Mouse (Mus musculus) heart, embryonic 11.5 days (tissue): ENCODE results near the gene Gm20388. TPM values are rescaled to one million over a fixed set of nuclear protein-coding genes. Genes with fewer than 3 reads are reported as not detected.

Experiments
- ATAC-seq: fragments of 200-750 bp; cut with Nextera tagmentation; replicated peaks from 2 replicates; pipeline ENCODE4 v1.8.0; 2017; ENCODE audit warnings: moderate library complexity; ENCODE audit not compliant: insufficient number of reproducible peaks, low FRiP score, low TSS enrichment
- H3K27ac ChIP-seq: fragments of 300-500 bp; sonication (generic); 2 replicates; pipeline ENCODE4 v1.5.1; 2014; ENCODE audit warnings: mild to moderate bottlenecking, low read depth, low read length
- H3K27me3 ChIP-seq: fragments of 300-500 bp; sonication (generic); 2 replicates; pipeline ENCODE4 v1.6.1; 2014; ENCODE audit warnings: mild to moderate bottlenecking, low read length, mixed read lengths; ENCODE audit not compliant: control insufficient read depth, insufficient read depth
- H3K36me3 ChIP-seq: fragments of 300-500 bp; sonication (generic); 2 replicates; pipeline ENCODE4 v1.6.1; 2014; ENCODE audit warnings: mild to moderate bottlenecking, low read length, moderate library complexity, mixed read lengths; ENCODE audit not compliant: control insufficient read depth, insufficient read depth
- H3K4me1 ChIP-seq: fragments of 300-500 bp; sonication (generic); 2 replicates; pipeline ENCODE4 v1.6.1; 2014; ENCODE audit warnings: low read length; ENCODE audit not compliant: control insufficient read depth, insufficient read depth
- H3K4me2 ChIP-seq: fragments of 300-500 bp; sonication (generic); 2 replicates; pipeline ENCODE4 v1.6.1; 2014; ENCODE audit warnings: mild to moderate bottlenecking, moderate library complexity
- H3K4me3 ChIP-seq: fragments of 300-500 bp; sonication (generic); 2 replicates; pipeline ENCODE4 v1.5.1; 2014; ENCODE audit warnings: low read depth, low read length
- H3K9ac ChIP-seq: fragments of 300-500 bp; sonication (generic); 2 replicates; pipeline ENCODE4 v1.6.1; 2014; ENCODE audit warnings: mild to moderate bottlenecking, low read depth, low read length, moderate library complexity
- H3K9me3 ChIP-seq: fragments of 300-500 bp; sonication (generic); replicated peaks from 2 replicates; pipeline ENCODE4 v1.6.1; 2016; ENCODE audit warnings: low read length; ENCODE audit not compliant: control insufficient read depth
- WGBS: fragments of 180-500 bp; shearing (Covaris S2); extraction: QIAGEN DNeasy Blood & Tissue Kit; methylation state at CpG from one replicate; pipeline ENCODE4 v1.1.7; 2014; ENCODE audit not compliant: insufficient replicate concordance; 5-methylcytosine and 5-hydroxymethylcytosine counted together
- polyA plus RNA-seq: library from polyadenylated mRNA; unstranded; fragments of >200 nt; fragmentation: Nextera tagmentation; extraction: Ambion mirVana; gene quantifications from 2 replicates; pipeline ENCODE4 v1.2.1, GENCODE M21; 2014

Gm20388 gene
- polyA plus RNA-seq, 1 experiment from 2014 or later = 6.4 TPM

- Histone ChIP-seq H3K9me3 (no peaks in the 10 kb centered on the region), H3K36me3 (peaks cover 17% of the 10 kb centered on the region), H3K27ac (no peak overlapping the region), H3K4me3 (no peak overlapping the region), H3K9ac (no peak overlapping the region), H3K27me3 (no peaks in the 10 kb centered on the region), H3K4me1 (peaks cover 14% of the 10 kb centered on the region), H3K4me2 (no peak overlapping the region)
- no peak for ATAC-seq
- 94% methylated on average over 2 of the region's 2 CpGs for WGBS
These were observed 28.7 kb downstream of the Gm20388 start for GRCm38 (mm10) chr8:119939336-119939735.

GRCm38 (mm10) chr8:119941471-119941870 is 30.8 kb downstream of the Gm20388 start:
- no peak overlapping the region for H3K4me3 ChIP-seq
- WGBS = 93% methylated on average over 18 of the region's 18 CpGs
- no peaks in the 10 kb centered on the region; the same call in 1 of the 2 replicates for H3K4me1 ChIP-seq
- ATAC-seq = no peak
- no peak overlapping the region for H3K4me2 ChIP-seq
- H3K9ac ChIP-seq = no peak overlapping the region
- H3K27ac ChIP-seq = no peak overlapping the region
- no peaks in the 10 kb centered on the region for H3K27me3 ChIP-seq
- H3K9me3 ChIP-seq = no peaks in the 10 kb centered on the region
- H3K36me3 ChIP-seq = peaks cover 15% of the 10 kb centered on the region

- no peak overlapping the region for H3K27ac ChIP-seq
- peaks cover 18% of the 10 kb centered on the region for H3K36me3 ChIP-seq
- 94% methylated on average over 10 of the region's 10 CpGs for WGBS
- H3K4me1 ChIP-seq = no peaks in the 10 kb centered on the region; the same call in 1 of the 2 replicates
- H3K9me3 ChIP-seq = no peaks in the 10 kb centered on the region
- ATAC-seq = no peak
- no peak overlapping the region for H3K4me2 ChIP-seq
- H3K27me3 ChIP-seq = no peaks in the 10 kb centered on the region
- no peak overlapping the region for H3K4me3 ChIP-seq
- H3K9ac ChIP-seq = no peak overlapping the region
These were observed 33.0 kb downstream of the Gm20388 start for GRCm38 (mm10) chr8:119943616-119944015.

- no peak overlapping the region for H3K9ac ChIP-seq
- no peaks in the 10 kb centered on the region; the same call in 1 of the 2 replicates for H3K4me1 ChIP-seq
- peaks cover 24% of the 10 kb centered on the region for H3K36me3 ChIP-seq
- no peak for ATAC-seq
- 64% methylated on average over 9 of the region's 9 CpGs for WGBS
- H3K9me3 ChIP-seq = no peaks in the 10 kb centered on the region
- no peak overlapping the region for H3K4me2 ChIP-seq
- no peaks in the 10 kb centered on the region for H3K27me3 ChIP-seq
- no peak overlapping the region for H3K27ac ChIP-seq
- no peak overlapping the region for H3K4me3 ChIP-seq
These were observed 33.6 kb downstream of the Gm20388 start for GRCm38 (mm10) chr8:119944096-119944811.

- no peak for ATAC-seq
- no peak overlapping the region for H3K4me2 ChIP-seq
- no peak overlapping the region for H3K9ac ChIP-seq
These were observed 35.8 kb downstream of the Gm20388 start for GRCm38 (mm10) chr8:119946326-119946865.

GRCm38 (mm10) chr8:119947653-119948052 is 37.0 kb downstream of the Gm20388 start:
- Histone ChIP-seq H3K4me2 (no peak overlapping the region), H3K9ac (no peak overlapping the region), H3K9me3 (no peaks in the 10 kb centered on the region), H3K36me3 (peaks cover 34% of the 10 kb centered on the region), H3K4me3 (no peak overlapping the region), H3K27ac (no peak overlapping the region), H3K4me1 (no peaks in the 10 kb centered on the region; the same call in 1 of the 2 replicates), H3K27me3 (no peaks in the 10 kb centered on the region)
- no peak for ATAC-seq
- 78% methylated on average over 19 of the region's 19 CpGs for WGBS

More at GRCm38 (mm10) chr8:119946326-119946865, 35.8 kb downstream of the Gm20388 start:
- Histone ChIP-seq H3K27ac (no peak overlapping the region), H3K4me1 (no peaks in the 10 kb centered on the region; the same call in 1 of the 2 replicates), H3K9me3 (no peaks in the 10 kb centered on the region), H3K36me3 (peaks cover 34% of the 10 kb centered on the region), H3K27me3 (no peaks in the 10 kb centered on the region), H3K4me3 (no peak overlapping the region)
- 82% methylated on average over 8 of the region's 8 CpGs for WGBS

- 92% methylated on average over 15 of the region's 15 CpGs for WGBS
- Histone ChIP-seq H3K4me3 (no peak overlapping the region), H3K27ac (no peak overlapping the region), H3K4me1 (no peaks in the 10 kb centered on the region; the same call in 1 of the 2 replicates), H3K4me2 (no peak overlapping the region), H3K9me3 (no peaks in the 10 kb centered on the region), H3K9ac (no peak overlapping the region), H3K27me3 (no peaks in the 10 kb centered on the region), H3K36me3 (peaks cover 41% of the 10 kb centered on the region)
- ATAC-seq = no peak
These were observed 37.7 kb downstream of the Gm20388 start for GRCm38 (mm10) chr8:119948340-119948739.

GRCm38 (mm10) chr8:119952282-119952681 is 41.6 kb downstream of the Gm20388 start:
- ATAC-seq = no peak
- no peak overlapping the region for H3K27ac ChIP-seq
- no peak overlapping the region for H3K4me2 ChIP-seq
- H3K27me3 ChIP-seq = no peaks in the 10 kb centered on the region
- WGBS = 84% methylated on average over 7 of the region's 7 CpGs
- H3K4me1 ChIP-seq = no peaks in the 10 kb centered on the region
- H3K4me3 ChIP-seq = no peak overlapping the region
- H3K9me3 ChIP-seq = no peaks in the 10 kb centered on the region
- no peak overlapping the region for H3K9ac ChIP-seq
- peaks cover 73% of the 10 kb centered on the region for H3K36me3 ChIP-seq
